In the genomic region with DNA sequence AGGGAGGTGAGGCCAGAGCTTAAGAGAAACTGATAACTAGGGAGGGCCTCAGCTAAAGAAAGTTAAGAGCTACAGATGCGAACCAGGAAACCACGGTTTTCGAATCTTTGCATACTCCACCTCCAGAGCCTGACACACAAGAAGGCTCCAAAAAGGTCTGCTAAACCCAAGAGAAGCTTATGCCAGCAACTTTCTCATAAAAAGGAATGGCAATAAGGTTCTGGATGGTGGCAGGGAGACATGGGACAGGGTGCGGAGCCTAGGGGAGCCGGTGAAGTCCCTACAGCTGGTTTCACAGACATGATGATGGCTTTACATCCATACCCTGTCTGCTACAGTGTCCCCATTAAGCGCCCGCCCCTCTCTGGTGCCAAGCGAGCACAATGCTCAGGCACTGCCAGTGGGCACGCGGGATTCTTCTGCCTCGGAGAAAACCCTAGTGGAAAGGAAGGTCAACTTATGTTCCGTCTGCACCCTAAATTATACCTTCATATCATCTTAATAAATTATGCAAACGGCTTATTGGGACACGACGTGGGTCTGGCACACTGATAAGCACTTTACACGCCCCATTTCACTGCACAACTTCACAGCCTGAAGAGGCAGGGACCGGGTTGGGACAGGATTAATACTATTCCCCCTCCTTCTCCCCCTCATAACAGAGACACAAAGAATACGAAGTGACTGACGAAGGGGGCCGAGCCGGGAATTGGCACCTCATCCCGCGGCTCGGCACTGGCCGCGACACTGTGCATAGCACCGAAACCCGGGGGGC, we compare ENCODE assay signal across 8 mouse cellular contexts. TPM values are rescaled to one million over a fixed set of nuclear protein-coding genes. Genes with fewer than 3 reads are reported as not detected.
A peak's percentile ranks its signal among the peaks of the same experiment; 100 is the strongest.
DNase-seq lines count a peak whose midpoint lies in the region; ATAC-seq lines count a peak whose summit lies in the region.

No protein-coding gene starts in this region.

- H3K9ac ChIP-seq in forebrain, embryonic 11.5 days (ENCODE audit: low read length), result peak overlapping the region; percentile 96
- peak overlapping the region; percentile 96 for H3K9ac ChIP-seq in hindbrain, embryonic 16.5 days (ENCODE audit: low read depth, low read length)
- peak overlapping the region; percentile 95 for H3K9ac ChIP-seq in liver, embryonic 16.5 days (ENCODE audit: low read depth, low read length)
- peak overlapping the region; percentile 81 for H3K9ac ChIP-seq in neural tube, embryonic 15.5 days (replicated peaks)

- peak overlapping the region; percentile 98 for H3K4me3 ChIP-seq in forebrain, embryonic 11.5 days (ENCODE audit: low read depth, low read length)
- H3K4me3 ChIP-seq in hindbrain, embryonic 16.5 days (ENCODE audit: low read length), result peak overlapping the region; percentile 93
- H3K4me3 ChIP-seq in liver, embryonic 16.5 days (ENCODE audit: low read depth, low read length), result peak overlapping the region; percentile 98
- H3K4me3 ChIP-seq in neural tube, embryonic 15.5 days (replicated peaks), result peak overlapping the region; percentile 80

- H3K9me3 ChIP-seq in forebrain, embryonic 11.5 days (ENCODE audit: control insufficient read depth, low read length), result no peaks in the 10 kb centered on the region
- H3K9me3 ChIP-seq in hindbrain, embryonic 16.5 days (ENCODE audit: control insufficient read depth, low read length), result no peaks in the 10 kb centered on the region
- no peaks in the 10 kb centered on the region for H3K9me3 ChIP-seq in liver, embryonic 16.5 days (replicated peaks; ENCODE audit: control insufficient read depth, low read length)
- no peaks in the 10 kb centered on the region for H3K9me3 ChIP-seq in neural tube, embryonic 15.5 days (replicated peaks)

- peak; percentile 40 for DNase-seq in 3134 (ENCODE audit: extremely low read depth, insufficient read length, low spot score)
- DNase-seq in CD4-positive, CD25-positive, alpha-beta regulatory T cell, adult 2 months (ENCODE audit: low read depth, low spot score), result peak; percentile 54
- peak; percentile 55 for DNase-seq in c-Kit-positive CD71-positive TER-119-negative erythroid progenitor cells, embryonic 14.5 days (ENCODE audit: low read depth)
- DNase-seq in forebrain, embryonic 11.5 days (ENCODE audit: low spot score), result peak; percentile 54
- no peak for DNase-seq in urinary bladder, adult 2 months (ENCODE audit: low spot score)

- no peaks in the 10 kb centered on the region for H3K27me3 ChIP-seq in forebrain, embryonic 11.5 days (ENCODE audit: control insufficient read depth, insufficient read depth, low read length)
- H3K27me3 ChIP-seq in hindbrain, embryonic 16.5 days (replicated peaks; ENCODE audit: control insufficient read depth, insufficient read depth, low read length), result no peaks in the 10 kb centered on the region
- H3K27me3 ChIP-seq in liver, embryonic 16.5 days (ENCODE audit: control insufficient read depth, insufficient read depth, low read depth, low read length), result no peaks in the 10 kb centered on the region
- no peaks in the 10 kb centered on the region for H3K27me3 ChIP-seq in neural tube, embryonic 15.5 days (replicated peaks)

- peak overlapping the region; percentile 70 for H3K4me2 ChIP-seq in forebrain, embryonic 11.5 days (ENCODE audit: low read depth, low read length, severe bottlenecking)
- H3K4me2 ChIP-seq in hindbrain, embryonic 16.5 days (ENCODE audit: low read length), result peak overlapping the region; percentile 58
- H3K4me2 ChIP-seq in liver, embryonic 16.5 days (ENCODE audit: low read depth, low read length), result peak overlapping the region; percentile 93
- peak overlapping the region; percentile 82 for H3K4me2 ChIP-seq in neural tube, embryonic 15.5 days

- peak overlapping the region; percentile 92 for H3K27ac ChIP-seq in forebrain, embryonic 11.5 days (ENCODE audit: low read depth, low read length)
- H3K27ac ChIP-seq in hindbrain, embryonic 16.5 days (ENCODE audit: low read depth, low read length), result peak overlapping the region; percentile 97
- H3K27ac ChIP-seq in liver, embryonic 16.5 days (ENCODE audit: low read length), result peak overlapping the region; percentile 95
- H3K27ac ChIP-seq in neural tube, embryonic 15.5 days (replicated peaks), result peak overlapping the region; percentile 93

- H3K4me1 ChIP-seq in forebrain, embryonic 11.5 days (replicated peaks; ENCODE audit: control insufficient read depth, insufficient read depth, low read length), result no peaks in the 10 kb centered on the region; the same call in 1 of the 2 replicates
- H3K4me1 ChIP-seq in hindbrain, embryonic 16.5 days (ENCODE audit: control insufficient read depth, insufficient read depth, low read depth, low read length), result peaks cover 20% of the 10 kb centered on the region
- H3K4me1 ChIP-seq in liver, embryonic 16.5 days (ENCODE audit: control insufficient read depth, low read depth, low read length), result peaks cover 38% of the 10 kb centered on the region
- H3K4me1 ChIP-seq in neural tube, embryonic 15.5 days, result peaks cover 52% of the 10 kb centered on the region

- 7% methylated on average over 28 of the region's 28 CpGs for WGBS in forebrain, embryonic 11.5 days
- WGBS in hindbrain, embryonic 16.5 days, result 5% methylated on average over 28 of the region's 28 CpGs
- under 1% methylated on average over 28 of the region's 28 CpGs for WGBS in liver, embryonic 16.5 days (ENCODE audit: insufficient replicate concordance)
- WGBS in neural tube, embryonic 15.5 days, result 4% methylated on average over 28 of the region's 28 CpGs

- H3K36me3 ChIP-seq in forebrain, embryonic 11.5 days (ENCODE audit: control insufficient read depth, insufficient read depth, low read length), result no peaks in the 10 kb centered on the region
- no peaks in the 10 kb centered on the region for H3K36me3 ChIP-seq in hindbrain, embryonic 16.5 days (ENCODE audit: control insufficient read depth, insufficient read depth, low read length)
- no peaks in the 10 kb centered on the region for H3K36me3 ChIP-seq in liver, embryonic 16.5 days (ENCODE audit: control insufficient read depth, insufficient read depth)
- H3K36me3 ChIP-seq in neural tube, embryonic 15.5 days, result no peaks in the 10 kb centered on the region

- peak; percentile 8 for ATAC-seq in forebrain, embryonic 11.5 days (replicated peaks; ENCODE audit: low FRiP score)
- ATAC-seq in hindbrain, embryonic 16.5 days, result peak; percentile 22; the same call in 1 of the 2 replicates
- peak; percentile 28 for ATAC-seq in liver, embryonic 16.5 days (ENCODE audit: low read depth)
- peak; percentile 37 for ATAC-seq in neural tube, embryonic 15.5 days (ENCODE audit: low FRiP score)

RNA-seq across cellular contexts. Expression of a gene that starts 0.9 kb away (rescaled TPM):
- polyA plus RNA-seq in forebrain, embryonic 11.5 days (2014; fragmentation: Nextera tagmentation; extraction: Ambion mirVana), result 100 and 105 TPM in 2 replicates
- polyA plus RNA-seq in hindbrain, embryonic 16.5 days (2015; fragmentation: Nextera tagmentation; extraction: Ambion mirVana), result 104 and 113 TPM in 2 replicates
- 27.7 and 29.6 TPM in 2 replicates for polyA plus RNA-seq in liver, embryonic 16.5 days (2015; fragmentation: Nextera tagmentation; extraction: Ambion mirVana)
- polyA plus RNA-seq in neural tube, embryonic 15.5 days (2015; fragmentation: Nextera tagmentation; extraction: Ambion mirVana), result 96.6 and 103 TPM in 2 replicates
- polyA plus RNA-seq in urinary bladder, adult 2 months (2012; rRNA removed), result 45.0 and 58.4 TPM in 2 replicates

RNA-seq across cellular contexts. Expression of a gene that starts 19.8 kb away (rescaled TPM):
- 56.8 and 60.3 TPM in 2 replicates for polyA plus RNA-seq in forebrain, embryonic 11.5 days (2014; fragmentation: Nextera tagmentation; extraction: Ambion mirVana)
- polyA plus RNA-seq in hindbrain, embryonic 16.5 days (2015; fragmentation: Nextera tagmentation; extraction: Ambion mirVana), result 34.9 and 38.1 TPM in 2 replicates
- polyA plus RNA-seq in liver, embryonic 16.5 days (2015; fragmentation: Nextera tagmentation; extraction: Ambion mirVana), result 32.9 and 36.0 TPM in 2 replicates
- polyA plus RNA-seq in neural tube, embryonic 15.5 days (2015; fragmentation: Nextera tagmentation; extraction: Ambion mirVana), result 32.5 and 42.8 TPM in 2 replicates
- polyA plus RNA-seq in urinary bladder, adult 2 months (2012; rRNA removed), result 25.1 and 26.1 TPM in 2 replicates
